Comparison of ENCODE assay signal across 29 mouse cellular contexts in genomic region chr9:62186886-62187285, GRCm38 (mm10).
DNase-seq lines count a peak whose midpoint lies in the region; ATAC-seq and TF ChIP-seq lines count a peak whose summit lies in the region.
"Had no signal": no experiment of that assay in that cellular context is flagged by ENCODE, and none has a peak within 500 bp of the region (broad histone marks: within the 10 kb centered on the region; RNA-seq: fewer than 3 reads in every experiment).

No protein-coding gene starts in this region.

- TF ChIP-seq CTCF in cerebellum, adult 2 months (IDR thresholded peaks at IDR 0.05; ENCODE audit: borderline replicate concordance, insufficient read depth, low read depth, low read length) = no peak
- no peak for TF ChIP-seq CTCF in lung, embryonic 14.5 days (IDR thresholded peaks at IDR 0.05; ENCODE audit: low read depth)
- TF ChIP-seq CTCF in midbrain, postnatal 0 days (IDR thresholded peaks at IDR 0.05) = no peak

- peaks cover 30% of the 10 kb centered on the region for H3K4me1 ChIP-seq in cerebellum, adult 2 months (ENCODE audit: control insufficient read depth, insufficient read depth, low read length)
- H3K4me1 ChIP-seq in lung, embryonic 14.5 days (ENCODE audit: insufficient read depth) = no peaks in the 10 kb centered on the region
- H3K4me1 ChIP-seq in midbrain, postnatal 0 days (ENCODE audit: insufficient read depth, low read length) = peaks cover 11% of the 10 kb centered on the region; the same call in 1 of the 2 replicates

- H3K9ac ChIP-seq in lung, embryonic 14.5 days = no peak overlapping the region
- no peak overlapping the region for H3K9ac ChIP-seq in midbrain, postnatal 0 days (replicated peaks; ENCODE audit: low read length, poor library complexity, severe bottlenecking)
- H3K9ac ChIP-seq: embryonic facial prominence, embryonic 15.5 days; forebrain, embryonic 15.5 days; hindbrain, embryonic 15.5 days; limb, embryonic 15.5 days; midbrain, embryonic 15.5 days had no signal

- no peak overlapping the region for H3K4me3 ChIP-seq in cerebellum, adult 2 months (replicated peaks; ENCODE audit: insufficient read depth, low read depth, low read length)
- no peak overlapping the region for H3K4me3 ChIP-seq in lung, embryonic 14.5 days (ENCODE audit: low read depth, low read length)
- no peak overlapping the region for H3K4me3 ChIP-seq in midbrain, postnatal 0 days (ENCODE audit: low read depth, low read length)
- H3K4me3 ChIP-seq: embryonic facial prominence, embryonic 15.5 days; forebrain, embryonic 15.5 days; heart, embryonic 10.5 days; hindbrain, embryonic 15.5 days; limb, embryonic 15.5 days; midbrain, embryonic 15.5 days; myocyte had no signal

- no peak overlapping the region for H3K27ac ChIP-seq in cerebellum, adult 2 months (ENCODE audit: insufficient read depth, low read length)
- no peak overlapping the region for H3K27ac ChIP-seq in lung, embryonic 14.5 days (ENCODE audit: low read depth)
- no peak overlapping the region for H3K27ac ChIP-seq in midbrain, postnatal 0 days (ENCODE audit: low read depth, low read length)
- H3K27ac ChIP-seq: embryonic facial prominence, embryonic 15.5 days; forebrain, embryonic 15.5 days; heart, embryonic 10.5 days; hindbrain, embryonic 15.5 days; limb, embryonic 15.5 days; midbrain, embryonic 15.5 days had no signal

- no peaks in the 10 kb centered on the region for H3K36me3 ChIP-seq in lung, embryonic 14.5 days (ENCODE audit: insufficient read depth)
- H3K36me3 ChIP-seq in midbrain, postnatal 0 days (ENCODE audit: insufficient read depth, low read length) = no peaks in the 10 kb centered on the region
- H3K36me3 ChIP-seq: embryonic facial prominence, embryonic 15.5 days; forebrain, embryonic 15.5 days; G1E; heart, embryonic 10.5 days; hindbrain, embryonic 15.5 days; limb, embryonic 15.5 days; midbrain, embryonic 15.5 days had no signal

- ATAC-seq in lung, embryonic 14.5 days (ENCODE audit: insufficient read depth) = no peak
- no peak for ATAC-seq in midbrain, postnatal 0 days (ENCODE audit: low FRiP score)
- ATAC-seq: forebrain, embryonic 15.5 days; intestine, embryonic 16.5 days; midbrain, embryonic 15.5 days; Patski had no signal

- H3K27me3 ChIP-seq in cerebellum, adult 2 months (ENCODE audit: control insufficient read depth, insufficient read depth, low read length) = no peaks in the 10 kb centered on the region
- no peaks in the 10 kb centered on the region for H3K27me3 ChIP-seq in lung, embryonic 14.5 days (ENCODE audit: insufficient read depth, low read length)
- H3K27me3 ChIP-seq in midbrain, postnatal 0 days (ENCODE audit: insufficient read depth, low read length) = no peaks in the 10 kb centered on the region
- H3K27me3 ChIP-seq: CH12.LX; embryonic facial prominence, embryonic 15.5 days; forebrain, embryonic 15.5 days; hindbrain, embryonic 15.5 days; limb, embryonic 15.5 days; midbrain, embryonic 15.5 days had no signal

- DNase-seq in cerebellum, postnatal 14 days = peak; percentile 48 to 49
- no peak for DNase-seq in cerebellum, adult 2 months
- peak; percentile 23 for DNase-seq in lung, embryonic 14.5 days
- DNase-seq in lung, postnatal 10 days = no peak
- peak; percentile 27 to 29 for DNase-seq in adrenal gland, adult 18-20 months (ENCODE audit: low spot score in 2 of 2)
- peak; percentile 67 for DNase-seq in adrenal gland, adult 8-10 months
- no peak for DNase-seq in frontal cortex, postnatal 25 days (ENCODE audit: low spot score in 2 of 2)
- DNase-seq in midbrain, postnatal 0 days (ENCODE audit: low spot score) = no peak
- DNase-seq: B cell, adult 2 months; cerebellum, postnatal 36 days; gastrocnemius, postnatal 10 days; heart, postnatal 4 days; kidney, postnatal 14 days; left cerebral cortex, postnatal 4 days; lung, postnatal 4 days; retina, postnatal 1 day; right cerebral cortex, postnatal 25 days; spleen, adult 18-20 months had no signal

- H3K4me2 ChIP-seq in lung, embryonic 14.5 days = no peak overlapping the region
- no peak overlapping the region for H3K4me2 ChIP-seq in midbrain, postnatal 0 days (ENCODE audit: low read depth, low read length, poor library complexity, severe bottlenecking)
- H3K4me2 ChIP-seq: embryonic facial prominence, embryonic 15.5 days; forebrain, embryonic 15.5 days; hindbrain, embryonic 15.5 days; limb, embryonic 15.5 days; midbrain, embryonic 15.5 days had no signal

- H3K9me3 ChIP-seq in lung, embryonic 14.5 days (ENCODE audit: low read depth, low read length) = no peaks in the 10 kb centered on the region
- no peaks in the 10 kb centered on the region for H3K9me3 ChIP-seq in midbrain, postnatal 0 days (ENCODE audit: low read length)
- H3K9me3 ChIP-seq: embryonic facial prominence, embryonic 15.5 days; forebrain, embryonic 15.5 days; G1E; heart, embryonic 10.5 days; hindbrain, embryonic 15.5 days; limb, embryonic 15.5 days; midbrain, embryonic 15.5 days had no signal

- 63% methylated on average over 4 of the region's 4 CpGs for WGBS in cerebellum, adult 2 months
- 24% methylated on average over 4 of the region's 4 CpGs for WGBS in lung, embryonic 14.5 days
- WGBS in midbrain, postnatal 0 days = 61% methylated on average over 4 of the region's 4 CpGs

- TF ChIP-seq POLR2A in cerebellum, adult 2 months (IDR thresholded peaks at IDR 0.05; ENCODE audit: borderline replicate concordance, insufficient read depth, low read length) = no peak

Comparison
In these comparisons a context has a peak if more than half of its experiments do, and no peak if none do; other contexts are left out.
1. DNase-seq: peak in cerebellum, postnatal 14 days (2 of 2), lung, embryonic 14.5 days (single experiment), adrenal gland, adult 18-20 months (2 of 2) and adrenal gland, adult 8-10 months (single experiment); none in cerebellum, adult 2 months (0 of 2), lung, postnatal 10 days (single experiment), frontal cortex, postnatal 25 days (0 of 2) and midbrain, postnatal 0 days (single experiment).